ENCODE assay signal across 9 mouse cellular contexts in genomic region chr1:23379321-23379720, GRCm38 (mm10). TPM values are rescaled to one million over a fixed set of nuclear protein-coding genes. Genes with fewer than 3 reads are reported as not detected.
DNase-seq lines count a peak whose midpoint lies in the region; ATAC-seq and TF ChIP-seq lines count a peak whose summit lies in the region.
"Had no signal": no experiment of that assay in that cellular context is flagged by ENCODE, and none has a peak within 500 bp of the region (broad histone marks: within the 10 kb centered on the region; RNA-seq: fewer than 3 reads in every experiment).

No protein-coding gene starts in this region.

- H3K9ac ChIP-seq in heart, embryonic 16.5 days (ENCODE audit: low read length): no peak overlapping the region
- no peak overlapping the region for H3K9ac ChIP-seq in liver, embryonic 14.5 days (replicated peaks)

- no peaks in the 10 kb centered on the region for H3K9me3 ChIP-seq in heart, embryonic 16.5 days (replicated peaks; ENCODE audit: control insufficient read depth, low read length)
- H3K9me3 ChIP-seq in heart, embryonic 10.5 days: no peaks in the 10 kb centered on the region
- H3K9me3 ChIP-seq in liver, embryonic 14.5 days (ENCODE audit: control insufficient read depth, low read length): no peaks in the 10 kb centered on the region

- H3K4me1 ChIP-seq in heart, embryonic 16.5 days (ENCODE audit: control insufficient read depth, insufficient read depth, low read length): peaks cover 25% of the 10 kb centered on the region
- H3K4me1 ChIP-seq in heart, embryonic 10.5 days: peaks cover 39% of the 10 kb centered on the region
- H3K4me1 ChIP-seq in liver, embryonic 14.5 days (replicated peaks; ENCODE audit: control insufficient read depth in 2 of 2, insufficient read depth in 2 of 2, low read length in 1 of 2): peaks cover 29 to 37% of the 10 kb centered on the region in 2 experiments

- 0 out of 2 replicates have a peak, but pooled peaks cover 4% of the 10 kb centered on the region for H3K36me3 ChIP-seq in heart, embryonic 16.5 days (ENCODE audit: control insufficient read depth, insufficient read depth)
- H3K36me3 ChIP-seq in heart, embryonic 10.5 days: peaks cover 5% of the 10 kb centered on the region; the same call in 1 of the 2 replicates
- H3K36me3 ChIP-seq in liver, embryonic 14.5 days (replicated peaks; ENCODE audit: control insufficient read depth, insufficient read depth, low read depth): peaks cover 19% of the 10 kb centered on the region

- no peak overlapping the region for H3K4me3 ChIP-seq in heart, embryonic 16.5 days (ENCODE audit: low read length)
- H3K4me3 ChIP-seq in heart, embryonic 10.5 days: no peak overlapping the region
- no peak overlapping the region; a peak in 1 of 4 replicates for H3K4me3 ChIP-seq in liver, embryonic 14.5 days (ENCODE audit: insufficient read depth in 1 of 2, low read depth in 2 of 2, low read length in 2 of 2)

- WGBS in heart, embryonic 16.5 days: 79% methylated on average over 6 of the region's 6 CpGs
- 84% methylated on average over 6 of the region's 6 CpGs for WGBS in heart, embryonic 10.5 days
- WGBS in liver, embryonic 14.5 days (ENCODE audit: insufficient replicate concordance): 66% methylated on average over 6 of the region's 6 CpGs

- ATAC-seq in heart, embryonic 16.5 days (replicated peaks; ENCODE audit: extremely low read depth, insufficient read depth, low FRiP score): no peak
- ATAC-seq in liver, embryonic 14.5 days (ENCODE audit: insufficient read depth): no peak

- peak overlapping the region; percentile 26 for H3K4me2 ChIP-seq in heart, embryonic 16.5 days (ENCODE audit: low read depth, low read length)
- peak overlapping the region; percentile 99 for H3K4me2 ChIP-seq in liver, embryonic 14.5 days (ENCODE audit: low read depth)

- no peak overlapping the region for H3K27ac ChIP-seq in heart, embryonic 16.5 days (ENCODE audit: low read length)
- no peak overlapping the region for H3K27ac ChIP-seq in heart, embryonic 10.5 days
- H3K27ac ChIP-seq in liver, embryonic 14.5 days: no peak overlapping the region

- no peaks in the 10 kb centered on the region for H3K27me3 ChIP-seq in heart, embryonic 16.5 days (ENCODE audit: control insufficient read depth, insufficient read depth, low read length)
- H3K27me3 ChIP-seq in heart, embryonic 10.5 days (ENCODE audit: insufficient read depth, poor library complexity, severe bottlenecking): no peaks in the 10 kb centered on the region
- H3K27me3 ChIP-seq in liver, embryonic 14.5 days (ENCODE audit: control insufficient read depth, insufficient read depth, low read length): no peaks in the 10 kb centered on the region

- TF ChIP-seq CTCF in liver, embryonic 14.5 days (IDR thresholded peaks at IDR 0.05; ENCODE audit: low read depth): no peak

- DNase-seq in heart, embryonic 10.5 days (ENCODE audit: low spot score): no peak
- DNase-seq in retina, embryonic 14.5 days (ENCODE audit: low spot score): peak; percentile 25
- no peak for DNase-seq in retina, postnatal 1 day
- DNase-seq in liver, embryonic 14.5 days (ENCODE audit: low read depth in 3 of 3, low spot score in 3 of 3): no peak
- no peak for DNase-seq in urinary bladder, adult 2 months (ENCODE audit: low spot score)
- DNase-seq in urinary bladder, postnatal 25 days (ENCODE audit: low spot score): no peak
- DNase-seq: left cerebral cortex, postnatal 4 days; right cerebral cortex, postnatal 4 days had no signal

- no peak for TF ChIP-seq EP300 in liver, embryonic 14.5 days (IDR thresholded peaks at IDR 0.05; ENCODE audit: low read depth)

RNA-seq across cellular contexts. Expression of gene Ogfrl1, which starts 18.3 kb away (rescaled TPM):
- polyA plus RNA-seq in heart, embryonic 16.5 days (2015; fragmentation: Nextera tagmentation; extraction: Ambion mirVana): 5.7 and 7.5 TPM in 2 replicates
- polyA plus RNA-seq in heart, embryonic 10.5 days (2016; fragmentation: Nextera tagmentation; extraction: Ambion mirVana): 5.8 and 8.7 TPM in 2 replicates
- 5.2 and 7.4 TPM in 2 replicates for polyA plus RNA-seq in liver, embryonic 14.5 days (2012; rRNA removed)
- polyA plus RNA-seq in liver, embryonic 14.5 days (2014; fragmentation: Nextera tagmentation; extraction: Ambion mirVana): 16.5 and 18.0 TPM in 2 replicates
- 8.8 and 11.0 TPM in 2 replicates for polyA plus RNA-seq in urinary bladder, adult 2 months (2012; rRNA removed)
